Mouse (Mus musculus) lung, adult 2 months (tissue): ENCODE measurements around the gene Frat2. TPM values are rescaled to one million over a fixed set of nuclear protein-coding genes. Genes with fewer than 3 reads are reported as not detected.

ENCODE experiments used
- DNase-seq: peaks from one replicate; pipeline ENCODE4 v3.0.0; 2022
- H3K4me1 ChIP-seq: fragments of 200-500 bp; 2 replicates; pipeline ENCODE4 v1.6.1; 2011; ENCODE audit warnings: low read length; ENCODE audit not compliant: control insufficient read depth, insufficient read depth
- H3K4me3 ChIP-seq: fragments of 200-500 bp; replicated peaks from 2 replicates; pipeline ENCODE3; 2011; ENCODE audit warnings: low read depth, mild to moderate bottlenecking, control low read depth, low read length; ENCODE audit errors: extremely low read depth
- CTCF ChIP-seq: fragments of 200-500 bp; IDR thresholded peaks from 2 replicates; pipeline ENCODE4 v1.5.1; 2011; ENCODE audit warnings: mild to moderate bottlenecking, low read length, control low read depth; ENCODE audit not compliant: insufficient read depth
- POLR2A ChIP-seq: fragments of 200-500 bp; IDR thresholded peaks from 2 replicates; pipeline ENCODE4 v1.6.1; 2011; ENCODE audit warnings: low read depth, mild to moderate bottlenecking, control low read depth, low read length, borderline replicate concordance; ENCODE audit errors: extremely low read depth
- WGBS: fragments of 180-500 bp; shearing (Covaris S2); methylation state at CpG from one replicate; pipeline ENCODE4 v1.1.7; 2018; 5-methylcytosine and 5-hydroxymethylcytosine counted together
- polyA plus RNA-seq: library from polyadenylated mRNA; depleted of rRNA; stranded (reverse); fragments of >200 nt; gene quantifications from 2 replicates; pipeline ENCODE4 v1.2.3, GENCODE M21; 2012

The Frat2 gene
- polyA plus RNA-seq, 1 experiment: 3.3 TPM

DNA sequence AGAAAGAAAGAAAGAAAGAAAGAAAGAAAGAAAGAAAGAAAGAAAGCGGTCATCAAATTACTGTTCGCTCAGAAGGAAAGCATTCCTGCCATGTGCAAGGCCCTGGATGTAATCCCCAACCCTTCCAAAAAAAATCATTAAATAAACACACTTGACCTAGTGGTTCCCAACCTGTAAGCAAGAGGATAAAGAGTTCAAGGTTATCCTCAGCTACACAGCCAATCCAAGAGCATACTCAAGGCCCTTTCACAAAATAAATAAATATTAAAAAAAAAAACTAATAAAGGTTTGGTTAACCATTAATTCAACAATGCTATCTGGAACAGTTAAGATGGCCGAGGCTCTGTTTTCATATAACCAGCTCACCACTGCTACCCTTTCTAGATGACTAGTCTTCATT lies 19.0 kb downstream of the Frat2 start:
- WGBS: 59% methylated on average over 3 of the region's 3 CpGs
- DNase-seq: no peak
- Histone ChIP-seq H3K4me1 (0 out of 2 replicates have a peak, but pooled peaks cover 4% of the 10 kb centered on the region), H3K4me3 (no peak overlapping the region)
- TF ChIP-seq POLR2A (no peak), CTCF (no peak)

DNA sequence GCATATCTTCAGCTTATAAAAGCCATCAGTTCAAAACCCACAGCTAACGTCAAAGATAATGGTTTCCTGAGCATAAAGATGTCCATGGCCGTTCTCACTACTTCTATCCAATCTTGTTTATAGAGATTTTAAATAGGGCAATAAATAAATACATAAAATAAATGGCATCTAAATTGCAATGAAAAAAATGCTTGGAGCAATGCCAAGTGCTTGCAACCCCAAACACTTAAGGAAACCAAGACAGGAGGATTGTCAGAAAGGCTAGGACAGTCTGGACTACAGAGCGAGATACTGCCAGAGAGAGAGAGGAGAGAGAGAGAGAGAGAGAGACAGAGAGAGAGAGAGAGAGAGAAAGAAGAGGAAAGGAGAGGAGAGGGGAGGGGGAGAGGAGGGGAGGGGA lies 21.4 kb downstream of the Frat2 start:
- TF ChIP-seq POLR2A (no peak), CTCF (no peak)
- Histone ChIP-seq H3K4me1 (0 out of 2 replicates have a peak, but pooled peaks cover 4% of the 10 kb centered on the region), H3K4me3 (no peak overlapping the region)
- 44% methylated on average over 3 of the region's 3 CpGs for WGBS
- no peak for DNase-seq

DNA sequence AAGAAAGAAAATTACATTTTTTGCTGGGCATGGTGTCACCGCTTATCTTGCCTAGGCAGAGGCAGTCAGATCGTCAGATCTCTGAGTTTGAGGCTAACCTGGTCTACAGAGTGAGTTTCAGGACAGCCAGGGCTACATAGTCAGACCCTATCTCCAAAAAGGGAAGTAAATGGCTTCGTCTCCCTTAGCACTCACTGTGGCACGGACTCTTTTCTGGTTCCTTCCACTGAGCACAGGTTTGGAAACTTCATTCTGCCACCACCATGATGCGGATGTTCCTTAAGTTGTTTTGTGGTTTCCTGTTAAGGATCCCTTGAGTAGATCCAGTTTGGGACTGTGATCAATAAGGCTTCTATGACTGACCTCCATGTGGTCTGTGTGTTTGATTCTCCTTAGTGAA lies 23.0 kb downstream of the Frat2 start:
- TF ChIP-seq CTCF: no peak
- TF ChIP-seq POLR2A: no peak
- peaks cover 2% of the 10 kb centered on the region; the same call in 1 of the 2 replicates for H3K4me1 ChIP-seq
- WGBS: 80% methylated on average over 5 of the region's 5 CpGs
- no peak overlapping the region for H3K4me3 ChIP-seq
- DNase-seq: no peak

DNA sequence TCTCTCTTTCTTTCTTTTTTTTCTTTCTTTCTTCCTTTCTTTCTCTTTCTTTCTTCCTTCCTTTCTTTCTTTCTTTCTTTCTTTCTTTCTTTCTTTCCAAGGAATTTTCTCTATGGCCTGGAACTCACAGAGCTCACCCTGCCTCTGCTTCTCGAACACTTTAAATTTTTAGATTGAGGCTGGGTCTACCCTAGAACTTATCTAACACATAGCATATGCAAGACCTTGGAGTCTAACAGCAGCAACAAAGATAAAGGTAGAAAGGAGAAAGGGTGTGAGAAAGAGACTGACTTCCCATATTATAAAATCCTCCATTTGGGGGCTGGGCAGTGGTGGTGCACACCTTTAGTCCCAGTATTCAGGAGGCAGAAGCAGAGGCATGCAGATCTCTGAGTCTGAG lies 25.3 kb downstream of the Frat2 start:
- no peak overlapping the region for H3K4me3 ChIP-seq
- no peaks in the 10 kb centered on the region; the same call in 1 of the 2 replicates for H3K4me1 ChIP-seq
- no peak for TF ChIP-seq POLR2A
- TF ChIP-seq CTCF: no peak
- 84% methylated on average over 1 of the region's 1 CpGs for WGBS
- DNase-seq: no peak

DNA sequence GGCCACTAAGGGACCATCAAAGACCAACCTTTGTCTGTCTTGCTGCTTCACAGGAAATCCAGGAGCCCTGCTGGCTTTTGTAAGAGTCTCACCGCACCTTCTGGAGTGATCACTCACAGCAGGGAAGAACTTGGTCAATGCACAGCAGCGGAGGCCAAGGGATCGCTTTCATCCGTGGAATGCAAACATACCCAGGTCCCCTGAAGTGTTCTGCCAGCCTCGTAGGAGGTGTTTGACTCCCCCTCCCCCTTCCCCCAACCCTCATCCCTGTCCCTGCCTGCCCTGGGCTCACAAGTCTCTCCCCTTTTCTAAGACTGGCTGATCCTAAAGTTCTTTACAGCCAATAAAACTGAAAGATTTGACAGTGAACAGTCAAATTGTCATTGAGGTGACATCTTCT lies 26.5 kb downstream of the Frat2 start:
- Histone ChIP-seq H3K4me1 (no peaks in the 10 kb centered on the region; the same call in 1 of the 2 replicates), H3K4me3 (no peak overlapping the region)
- TF ChIP-seq POLR2A (no peak), CTCF (no peak)
- WGBS: 34% methylated on average over 5 of the region's 5 CpGs
- DNase-seq: no peak

DNA sequence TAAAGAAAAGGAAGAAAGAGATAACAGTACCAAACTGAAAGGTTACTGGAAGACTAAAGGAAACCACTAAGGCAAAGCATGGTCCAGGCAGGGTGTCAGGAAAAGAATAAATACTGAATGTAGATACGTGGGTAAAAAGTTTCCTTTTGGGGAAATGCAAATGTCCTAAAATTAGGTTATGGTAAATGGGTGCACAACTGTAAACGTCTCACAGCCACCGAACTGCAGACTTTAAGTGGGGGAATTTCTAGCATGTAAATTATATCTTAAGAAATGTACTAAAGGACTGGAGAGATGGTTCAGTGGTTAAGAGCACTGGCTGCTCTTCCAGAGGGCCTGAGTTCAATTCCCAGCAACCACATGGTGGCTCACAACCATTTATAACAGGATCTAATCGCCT lies 29.2 kb downstream of the Frat2 start:
- TF ChIP-seq CTCF (no peak), POLR2A (no peak)
- Histone ChIP-seq H3K4me3 (no peak overlapping the region), H3K4me1 (no peaks in the 10 kb centered on the region; the same call in 1 of the 2 replicates)
- 73% methylated on average over 4 of the region's 4 CpGs for WGBS
- no peak for DNase-seq

DNA sequence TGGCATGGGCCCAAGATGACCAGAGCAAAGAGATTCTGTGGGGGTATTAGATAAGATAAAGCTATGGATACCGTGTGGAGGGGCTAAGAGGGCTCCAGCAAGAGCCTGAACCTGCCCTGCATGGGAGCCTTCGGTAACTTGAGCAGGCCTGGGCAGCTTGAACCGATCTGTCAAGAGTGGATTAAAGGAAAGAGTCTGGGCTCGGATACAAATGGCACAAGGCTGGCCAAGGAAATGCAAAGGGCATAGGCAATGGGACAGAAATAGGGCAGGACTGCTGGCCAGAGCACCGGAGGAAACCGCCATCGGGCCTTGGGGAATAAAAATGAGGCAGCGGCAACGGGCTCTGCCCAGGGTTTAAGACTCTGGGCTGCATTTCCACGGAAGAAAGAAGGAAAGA lies 30.6 kb downstream of the Frat2 start:
- no peak for TF ChIP-seq CTCF
- TF ChIP-seq POLR2A: no peak
- Histone ChIP-seq H3K4me1 (no peaks in the 10 kb centered on the region; the same call in 1 of the 2 replicates), H3K4me3 (no peak overlapping the region)
- WGBS: 43% methylated on average over 10 of the region's 10 CpGs
- no peak for DNase-seq

DNA sequence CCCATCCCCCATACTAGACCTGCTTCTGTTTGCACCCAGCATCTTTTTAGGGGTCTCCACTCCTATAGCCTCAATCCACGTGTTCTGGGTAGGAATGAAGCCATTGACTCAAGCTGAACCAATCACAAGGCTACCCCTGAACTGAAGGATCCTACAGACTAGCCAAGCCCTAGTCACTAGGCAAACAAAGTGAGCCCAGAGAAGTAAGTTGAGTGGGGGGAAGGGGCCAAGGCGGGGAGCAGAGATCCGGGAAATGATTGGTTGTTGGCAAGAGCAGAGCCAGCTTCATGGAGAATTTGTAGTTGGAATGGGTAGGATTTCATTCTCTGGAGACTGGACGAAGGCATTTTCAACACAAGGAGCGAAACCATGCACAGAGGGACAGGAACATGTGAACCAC lies 31.0 kb downstream of the Frat2 start:
- 56% methylated on average over 5 of the region's 5 CpGs for WGBS
- Histone ChIP-seq H3K4me3 (no peak overlapping the region), H3K4me1 (no peaks in the 10 kb centered on the region; the same call in 1 of the 2 replicates)
- DNase-seq: no peak
- TF ChIP-seq CTCF: no peak
- TF ChIP-seq POLR2A: no peak

DNA sequence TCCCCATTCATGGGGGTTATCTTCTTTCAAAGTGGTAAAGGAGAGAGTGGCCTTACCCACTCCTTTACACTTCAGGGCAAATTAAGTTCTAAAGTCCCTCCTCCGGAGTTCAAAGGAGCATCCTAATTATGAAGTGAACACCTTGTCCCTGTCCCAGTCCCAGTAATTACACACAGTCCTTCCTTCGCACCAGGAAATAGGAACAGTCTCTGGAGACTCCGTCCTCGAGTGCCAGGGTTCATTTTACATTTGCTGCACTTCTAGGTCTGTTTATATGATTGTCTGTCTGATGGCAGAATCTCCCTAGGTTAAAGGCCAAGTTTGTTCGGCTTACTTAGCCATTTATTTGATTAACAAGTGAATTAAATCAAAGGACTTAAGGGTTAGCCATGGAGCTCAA lies 31.5 kb downstream of the Frat2 start:
- DNase-seq: no peak
- Histone ChIP-seq H3K4me3 (no peak overlapping the region), H3K4me1 (no peaks in the 10 kb centered on the region; the same call in 1 of the 2 replicates)
- TF ChIP-seq POLR2A (no peak), CTCF (no peak)
- WGBS: 44% methylated on average over 5 of the region's 5 CpGs

DNA sequence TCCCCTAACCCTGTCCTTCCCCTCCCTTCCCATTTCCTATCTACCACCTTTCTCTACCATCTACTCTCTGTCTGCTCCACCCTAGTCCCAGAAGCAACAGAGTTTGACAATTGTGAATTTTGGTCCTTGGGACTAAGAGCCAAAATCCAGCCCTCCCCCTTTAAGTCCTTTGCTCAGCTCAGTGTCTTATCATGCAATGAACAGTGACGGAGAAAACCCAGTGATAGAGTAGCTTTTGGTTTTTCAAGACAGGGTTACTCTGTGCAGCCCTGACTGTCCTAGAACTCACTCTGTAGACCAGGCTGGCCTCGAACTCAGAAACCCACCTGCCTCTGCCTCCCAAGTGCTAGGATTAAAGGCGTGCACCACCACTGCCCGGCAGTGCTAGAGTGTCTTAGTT lies 34.6 kb downstream of the Frat2 start:
- WGBS: 90% methylated on average over 4 of the region's 4 CpGs
- DNase-seq: no peak

More for the DNA sequence above, 34.6 kb downstream of the Frat2 start:
- Histone ChIP-seq H3K4me1 (no peaks in the 10 kb centered on the region), H3K4me3 (no peak overlapping the region)
- TF ChIP-seq POLR2A (no peak), CTCF (no peak)
